Mouse (Mus musculus) kidney, embryonic 14.5 days (tissue): ENCODE data around the gene Macrod2. TPM values are rescaled to one million over a fixed set of nuclear protein-coding genes. Genes with fewer than 3 reads are reported as not detected.

Experiments used
- ATAC-seq: fragments of 200-750 bp; cut with Nextera tagmentation; 2 replicates; pipeline ENCODE4 v1.8.0; 2017; ENCODE audit warnings: moderate number of reproducible peaks, mild to moderate bottlenecking, moderate TSS enrichment, moderate library complexity; ENCODE audit not compliant: low FRiP score, low TSS enrichment
- H3K27ac ChIP-seq: fragments of 300-500 bp; sonication (generic); 2 replicates; pipeline ENCODE4 v1.5.1; 2014; ENCODE audit warnings: low read depth, mild to moderate bottlenecking, low read length, moderate library complexity, mixed read lengths
- H3K27me3 ChIP-seq: fragments of 300-500 bp; sonication (generic); 2 replicates; pipeline ENCODE4 v1.6.1; 2014; ENCODE audit warnings: mild to moderate bottlenecking, low read length; ENCODE audit not compliant: control insufficient read depth, insufficient read depth
- H3K36me3 ChIP-seq: fragments of 300-500 bp; sonication (generic); 2 replicates; pipeline ENCODE4 v1.6.1; 2014; ENCODE audit warnings: low read length, mixed read lengths; ENCODE audit not compliant: control insufficient read depth, insufficient read depth
- H3K4me1 ChIP-seq: fragments of 300-500 bp; sonication (generic); 2 replicates; pipeline ENCODE4 v1.6.1; 2014; ENCODE audit warnings: low read length, mixed read lengths; ENCODE audit not compliant: control insufficient read depth, insufficient read depth
- H3K4me2 ChIP-seq: fragments of 300-500 bp; sonication (generic); replicated peaks from 2 replicates; pipeline ENCODE4 v1.6.1; 2014; ENCODE audit warnings: low read depth, mild to moderate bottlenecking, low read length
- H3K4me3 ChIP-seq: fragments of 300-500 bp; sonication (generic); 2 replicates; pipeline ENCODE4 v1.5.1; 2014; ENCODE audit warnings: mild to moderate bottlenecking, low read length
- H3K9ac ChIP-seq: fragments of 300-500 bp; sonication (generic); 2 replicates; pipeline ENCODE4 v1.6.1; 2014; ENCODE audit warnings: low read depth, mild to moderate bottlenecking, low read length, moderate library complexity
- H3K9me3 ChIP-seq: fragments of 300-500 bp; sonication (generic); 2 replicates; pipeline ENCODE4 v1.6.1; 2016; ENCODE audit warnings: low read length; ENCODE audit not compliant: control insufficient read depth
- WGBS: fragments of 180-500 bp; shearing (Covaris S2); extraction: QIAGEN DNeasy Blood & Tissue Kit; methylation state at CpG from one replicate; pipeline ENCODE4 v1.1.7; 2014; 5-methylcytosine and 5-hydroxymethylcytosine counted together
- polyA plus RNA-seq: library from polyadenylated mRNA; unstranded; fragments of >200 nt; fragmentation: Nextera tagmentation; extraction: Ambion mirVana; gene quantifications from 2 replicates; pipeline ENCODE4 v1.2.1, GENCODE M21; 2014

Macrod2 gene
- polyA plus RNA-seq, 1 experiment from 2014 or later: 22.2 TPM

DNA sequence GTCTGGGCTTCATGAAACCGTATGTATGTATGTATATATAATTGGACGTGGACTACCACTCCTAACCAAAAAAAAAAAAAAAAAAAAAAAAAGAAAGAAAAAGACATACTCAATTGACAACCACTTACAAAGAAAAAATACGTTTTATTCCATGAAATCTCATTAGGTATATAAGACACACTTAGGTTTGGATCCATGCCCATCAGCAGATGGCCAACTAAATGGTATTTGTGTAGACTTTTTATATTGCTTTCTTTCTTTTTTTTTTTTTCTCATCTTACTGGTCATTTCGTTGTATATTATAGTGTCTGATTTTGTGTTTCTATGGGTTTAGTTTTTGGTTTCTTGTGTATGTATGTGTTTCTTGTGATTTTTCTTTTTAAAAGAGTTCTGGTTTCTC, 467.6 kb downstream of the Macrod2 start:
- WGBS: 81% methylated on average over 4 of the region's 4 CpGs
- no peaks in the 10 kb centered on the region for H3K36me3 ChIP-seq
- no peaks in the 10 kb centered on the region for H3K9me3 ChIP-seq
- H3K4me2 ChIP-seq: no peak overlapping the region
- no peaks in the 10 kb centered on the region for H3K4me1 ChIP-seq
- ATAC-seq: no peak
- no peaks in the 10 kb centered on the region for H3K27me3 ChIP-seq
- H3K27ac ChIP-seq: no peak overlapping the region
- no peak overlapping the region for H3K9ac ChIP-seq
- H3K4me3 ChIP-seq: no peak overlapping the region

DNA sequence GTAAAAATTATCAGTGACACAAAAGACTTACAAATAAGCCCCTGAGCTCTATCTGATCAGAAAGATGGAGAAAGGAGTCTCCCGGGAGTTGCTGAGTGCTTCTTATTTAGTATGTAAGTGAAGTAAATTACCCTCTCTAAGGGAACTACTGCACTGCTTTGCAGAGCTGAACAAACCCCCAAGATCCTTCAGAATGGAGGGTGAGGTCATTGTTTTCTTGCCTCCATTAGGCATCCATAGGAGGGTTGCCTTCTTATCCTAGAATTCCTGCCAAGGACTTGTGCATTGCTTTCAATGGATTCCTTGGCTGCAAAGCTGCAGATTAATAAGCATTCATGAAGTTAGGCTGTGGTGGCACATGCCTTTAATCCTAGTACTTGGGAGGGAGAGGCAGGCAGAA, 470.5 kb downstream of the Macrod2 start:
- Histone ChIP-seq H3K36me3 (no peaks in the 10 kb centered on the region), H3K9me3 (no peaks in the 10 kb centered on the region), H3K4me2 (no peak overlapping the region), H3K27ac (no peak overlapping the region), H3K4me1 (no peaks in the 10 kb centered on the region), H3K4me3 (no peak overlapping the region), H3K9ac (no peak overlapping the region), H3K27me3 (no peaks in the 10 kb centered on the region)
- no peak for ATAC-seq
- WGBS: 88% methylated on average over 1 of the region's 1 CpGs

DNA sequence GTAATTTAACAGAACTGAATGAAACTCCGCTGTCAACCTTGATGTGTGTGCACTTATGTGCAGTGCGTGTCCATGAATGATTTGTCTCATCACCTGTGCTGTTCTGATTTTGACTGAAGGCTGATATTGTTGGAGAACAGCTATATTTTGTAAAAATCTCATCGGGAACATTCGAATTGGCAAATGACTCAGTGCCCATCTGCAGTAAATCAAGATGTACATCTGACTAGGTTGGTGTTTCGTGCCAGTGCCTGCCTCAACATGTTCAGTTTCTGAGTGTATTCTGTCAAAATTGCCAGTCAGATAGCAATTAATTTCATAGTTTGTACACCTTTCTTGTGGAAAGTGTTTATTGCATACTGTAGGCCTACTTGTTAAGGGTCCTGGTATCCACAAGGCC, 472.0 kb downstream of the Macrod2 start:
- Histone ChIP-seq H3K9ac (no peak overlapping the region), H3K27ac (no peak overlapping the region), H3K9me3 (no peaks in the 10 kb centered on the region), H3K4me3 (no peak overlapping the region), H3K4me2 (no peak overlapping the region), H3K4me1 (no peaks in the 10 kb centered on the region), H3K36me3 (no peaks in the 10 kb centered on the region), H3K27me3 (no peaks in the 10 kb centered on the region)
- 96% methylated on average over 5 of the region's 5 CpGs for WGBS
- no peak for ATAC-seq

DNA sequence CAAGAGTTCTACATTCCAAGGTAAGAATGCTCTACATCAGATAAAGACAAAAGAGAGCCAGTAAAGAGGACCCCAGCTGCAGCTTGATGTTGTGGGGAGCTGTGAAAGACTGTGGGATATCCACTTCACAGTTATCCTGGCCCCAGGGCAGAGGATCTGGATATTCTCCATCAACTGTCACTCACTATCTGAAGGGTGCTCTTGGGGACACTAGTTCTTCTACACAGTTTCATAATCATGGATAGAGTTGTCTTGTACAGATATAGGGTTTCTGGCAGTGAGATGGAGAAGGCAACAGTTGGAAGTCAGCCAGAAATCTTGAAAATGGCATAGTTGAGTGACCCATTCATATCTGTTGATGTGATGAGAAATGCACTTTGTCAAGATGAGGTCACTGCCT, 490.1 kb downstream of the Macrod2 start:
- H3K27ac ChIP-seq: no peak overlapping the region
- H3K9ac ChIP-seq: no peak overlapping the region
- H3K4me2 ChIP-seq: no peak overlapping the region
- no peaks in the 10 kb centered on the region for H3K4me1 ChIP-seq
- H3K9me3 ChIP-seq: no peaks in the 10 kb centered on the region
- no peak overlapping the region for H3K4me3 ChIP-seq
- H3K27me3 ChIP-seq: no peaks in the 10 kb centered on the region
- H3K36me3 ChIP-seq: no peaks in the 10 kb centered on the region
- no peak for ATAC-seq

- H3K27ac ChIP-seq: no peak overlapping the region
- H3K27me3 ChIP-seq: no peaks in the 10 kb centered on the region
- no peak for ATAC-seq
- no peak overlapping the region for H3K9ac ChIP-seq
- H3K9me3 ChIP-seq: no peaks in the 10 kb centered on the region
- no peaks in the 10 kb centered on the region for H3K36me3 ChIP-seq
- H3K4me3 ChIP-seq: no peak overlapping the region
- H3K4me2 ChIP-seq: no peak overlapping the region
- H3K4me1 ChIP-seq: no peaks in the 10 kb centered on the region
Observed at GRCm38 (mm10) chr2:140890683-140891082, 495.6 kb downstream of the Macrod2 start.

DNA sequence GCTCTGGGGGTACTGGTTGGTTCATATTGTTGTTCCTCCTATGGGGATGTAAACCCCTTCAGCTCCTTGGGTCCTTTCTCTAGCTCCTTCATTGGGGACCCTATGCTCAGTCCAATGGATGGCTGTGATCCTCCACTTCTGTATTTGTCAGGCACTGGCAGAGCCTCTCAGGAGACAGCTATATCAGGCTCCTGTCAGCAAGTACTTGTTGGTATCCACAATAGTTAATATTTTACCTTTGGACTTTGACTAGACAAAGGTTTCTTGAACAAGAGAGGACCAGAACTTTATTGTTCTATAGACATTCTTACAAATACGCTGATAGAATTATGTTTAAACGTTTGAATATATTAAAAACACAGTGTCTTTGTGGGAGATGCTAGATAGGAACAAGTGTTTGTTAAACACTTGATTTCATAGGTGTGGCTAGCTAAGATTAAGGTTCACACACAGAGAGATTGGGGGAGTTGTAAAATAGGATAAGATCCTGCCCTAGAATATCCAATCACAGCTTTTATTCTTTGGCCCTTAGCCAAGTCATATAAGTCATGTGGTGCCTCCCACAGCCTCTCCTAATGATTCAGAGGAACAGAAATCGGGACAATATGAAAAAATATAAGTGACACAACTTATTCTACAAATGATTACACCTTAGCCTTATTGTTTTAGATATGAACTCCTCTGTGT, 501.4 kb downstream of the Macrod2 start:
- ATAC-seq: no peak

DNA sequence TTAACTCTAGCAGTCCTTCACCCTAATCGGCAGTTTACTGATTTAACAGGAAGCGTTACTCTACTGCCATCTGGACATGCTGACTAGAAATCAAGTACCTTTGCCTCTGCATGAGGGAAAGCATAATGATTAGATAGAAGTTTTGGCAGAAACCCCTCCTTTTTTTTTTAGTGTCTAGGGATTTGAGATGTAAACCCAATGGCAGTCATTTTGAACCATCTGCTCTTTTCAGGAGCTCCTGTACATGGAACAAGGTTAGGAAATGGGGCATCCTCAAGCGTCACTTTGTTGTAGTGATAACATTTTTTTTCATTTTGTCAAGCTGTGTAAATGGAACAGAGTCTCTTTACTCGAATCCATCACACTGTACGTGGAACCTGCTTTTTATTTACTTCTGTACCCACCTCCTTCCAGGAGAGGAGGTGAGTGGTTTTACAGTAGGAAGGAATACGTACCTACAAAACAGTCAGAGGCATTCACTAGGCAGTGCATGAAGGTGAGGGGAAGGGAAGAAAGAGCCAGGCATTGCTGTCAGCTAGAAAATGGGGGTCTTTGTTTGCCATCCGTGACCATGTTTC, 503.4 kb downstream of the Macrod2 start:
- Histone ChIP-seq H3K27ac (no peak overlapping the region), H3K4me3 (no peak overlapping the region), H3K27me3 (no peaks in the 10 kb centered on the region), H3K9me3 (no peaks in the 10 kb centered on the region), H3K9ac (no peak overlapping the region), H3K36me3 (no peaks in the 10 kb centered on the region), H3K4me2 (no peak overlapping the region), H3K4me1 (no peaks in the 10 kb centered on the region)
- 76% methylated on average over 7 of the region's 7 CpGs for WGBS
- no peak for ATAC-seq

More for the DNA sequence above, 501.4 kb downstream of the Macrod2 start:
- H3K9ac ChIP-seq: no peak overlapping the region
- H3K4me2 ChIP-seq: no peak overlapping the region
- H3K9me3 ChIP-seq: no peaks in the 10 kb centered on the region
- no peaks in the 10 kb centered on the region for H3K27me3 ChIP-seq
- H3K4me3 ChIP-seq: no peak overlapping the region
- H3K27ac ChIP-seq: no peak overlapping the region
- H3K4me1 ChIP-seq: no peaks in the 10 kb centered on the region
- 77% methylated on average over 3 of the region's 3 CpGs for whole genome bisulfite sequencing
- H3K36me3 ChIP-seq: no peaks in the 10 kb centered on the region

DNA sequence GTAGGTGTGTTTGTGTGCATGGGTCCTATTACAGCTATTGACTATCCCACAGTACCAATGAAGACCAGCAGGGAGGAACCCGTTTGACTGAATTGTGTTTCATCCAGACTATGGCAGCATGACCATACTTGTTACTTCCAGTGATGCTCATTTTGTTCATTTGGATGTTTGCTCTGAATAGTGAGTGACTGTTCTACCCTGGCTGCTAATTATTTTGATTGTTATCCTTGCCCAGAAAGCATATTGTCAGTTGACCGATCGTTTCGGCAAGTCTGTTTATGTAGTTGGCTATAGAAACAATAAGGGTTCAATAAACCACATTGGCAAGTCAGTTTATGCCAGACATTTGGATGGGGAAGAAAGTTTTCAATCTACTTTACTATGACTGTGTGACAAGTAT, 510.2 kb downstream of the Macrod2 start:
- Histone ChIP-seq H3K4me2 (no peak overlapping the region), H3K27ac (no peak overlapping the region), H3K36me3 (no peaks in the 10 kb centered on the region), H3K9ac (no peak overlapping the region), H3K4me1 (no peaks in the 10 kb centered on the region), H3K27me3 (no peaks in the 10 kb centered on the region), H3K4me3 (no peak overlapping the region), H3K9me3 (no peaks in the 10 kb centered on the region)
- 81% methylated on average over 4 of the region's 4 CpGs for WGBS
- no peak for ATAC-seq

GRCm38 (mm10) chr2:140906123-140906522, 511.0 kb downstream of the Macrod2 start:
- H3K9ac ChIP-seq: no peak overlapping the region
- no peak overlapping the region for H3K4me3 ChIP-seq
- WGBS: 65% methylated on average over 3 of the region's 3 CpGs
- H3K4me2 ChIP-seq: no peak overlapping the region
- no peaks in the 10 kb centered on the region for H3K27me3 ChIP-seq
- H3K9me3 ChIP-seq: no peaks in the 10 kb centered on the region
- no peak for ATAC-seq
- H3K27ac ChIP-seq: no peak overlapping the region
- H3K4me1 ChIP-seq: no peaks in the 10 kb centered on the region
- no peaks in the 10 kb centered on the region for H3K36me3 ChIP-seq
